Mouse (Mus musculus) embryonic facial prominence, embryonic 12.5 days (tissue): Measurements from ENCODE around the gene Alyref. TPM values are rescaled to one million over a fixed set of nuclear protein-coding genes. Genes with fewer than 3 reads are reported as not detected.
A peak's percentile ranks its signal among the peaks of the same experiment; 100 is the strongest.

ENCODE experiments used
- ATAC-seq: fragments of 200-750 bp; cut with Nextera tagmentation; 2 replicates; pipeline ENCODE4 v1.8.0; 2017; ENCODE audit not compliant: insufficient number of reproducible peaks, insufficient read depth, low FRiP score, low TSS enrichment
- H3K27ac ChIP-seq: fragments of 300-500 bp; sonication (generic); 2 replicates; pipeline ENCODE4 v1.5.1; 2016; ENCODE audit warnings: mild to moderate bottlenecking
- H3K27me3 ChIP-seq: fragments of 300-500 bp; sonication (generic); 2 replicates; pipeline ENCODE4 v1.6.1; 2016; ENCODE audit warnings: mild to moderate bottlenecking, moderate library complexity
- H3K36me3 ChIP-seq: fragments of 300-500 bp; sonication (generic); 2 replicates; pipeline ENCODE4 v1.6.1; 2016; ENCODE audit warnings: mild to moderate bottlenecking
- H3K4me1 ChIP-seq: fragments of 300-500 bp; sonication (generic); 2 replicates; pipeline ENCODE4 v1.6.1; 2016
- H3K4me2 ChIP-seq: fragments of 300-500 bp; sonication (generic); replicated peaks from 2 replicates; pipeline ENCODE4 v1.6.1; 2016; ENCODE audit warnings: mild to moderate bottlenecking, moderate library complexity
- H3K4me3 ChIP-seq: fragments of 300-500 bp; sonication (generic); 2 replicates; pipeline ENCODE4 v1.5.1; 2016; ENCODE audit warnings: mild to moderate bottlenecking
- H3K9ac ChIP-seq: fragments of 300-500 bp; sonication (generic); 2 replicates; pipeline ENCODE4 v1.6.1; 2016; ENCODE audit warnings: mild to moderate bottlenecking, moderate library complexity
- H3K9me3 ChIP-seq: fragments of 300-500 bp; sonication (generic); 2 replicates; pipeline ENCODE4 v1.6.1; 2016; ENCODE audit warnings: mild to moderate bottlenecking, moderate library complexity
- WGBS: fragments of 180-500 bp; shearing (Covaris S2); methylation state at CpG from one replicate; pipeline ENCODE4 v1.1.7; 2016; 5-methylcytosine and 5-hydroxymethylcytosine counted together
- polyA plus RNA-seq: library from polyadenylated mRNA; unstranded; fragments of >200 nt; fragmentation: Nextera tagmentation; extraction: Ambion mirVana; gene quantifications from 2 replicates; pipeline ENCODE4 v1.2.1, GENCODE M21; 2016

The Alyref gene
- polyA plus RNA-seq, 1 experiment from 2014 or later, result 688 TPM

DNA sequence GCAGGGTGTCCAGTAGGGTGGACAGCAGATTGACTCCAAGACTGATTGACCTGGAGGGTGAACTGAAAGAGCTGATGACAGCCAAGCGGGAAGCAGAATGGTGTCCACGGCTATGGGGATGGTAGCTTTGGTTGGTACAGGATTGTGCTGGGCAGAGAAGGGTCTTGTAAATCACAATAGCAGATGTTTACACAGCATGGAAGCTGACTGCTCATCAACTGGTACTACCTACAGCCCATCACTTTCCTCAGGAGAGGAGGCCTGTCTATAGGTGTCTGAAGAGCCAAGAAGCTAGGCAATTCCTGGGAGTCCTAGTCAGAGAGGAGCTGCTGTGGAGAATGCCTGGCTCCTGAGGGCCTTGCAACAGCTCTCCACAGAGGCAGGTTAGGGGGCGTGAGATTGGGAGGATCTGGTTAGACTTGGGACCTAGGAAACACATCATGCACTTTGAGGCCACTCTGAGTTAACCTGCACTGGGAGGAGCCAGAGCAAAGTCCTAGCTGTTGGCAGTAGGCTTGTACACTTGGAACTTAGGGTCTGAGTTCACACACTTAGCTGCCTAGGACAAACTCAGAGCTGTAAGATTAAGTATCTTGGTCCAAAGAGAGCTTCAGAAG, 21.7 kb downstream of the Alyref start:
- peaks cover 32% of the 10 kb centered on the region for H3K4me1 ChIP-seq
- H3K4me3 ChIP-seq, result no peak overlapping the region
- H3K9me3 ChIP-seq, result no peaks in the 10 kb centered on the region
- peaks cover 27% of the 10 kb centered on the region for H3K36me3 ChIP-seq
- no peak overlapping the region for H3K27ac ChIP-seq
- ATAC-seq, result no peak
- no peak overlapping the region for H3K9ac ChIP-seq
- WGBS, result 76% methylated on average over 3 of the region's 3 CpGs
- no peak overlapping the region for H3K4me2 ChIP-seq
- H3K27me3 ChIP-seq, result no peaks in the 10 kb centered on the region

DNA sequence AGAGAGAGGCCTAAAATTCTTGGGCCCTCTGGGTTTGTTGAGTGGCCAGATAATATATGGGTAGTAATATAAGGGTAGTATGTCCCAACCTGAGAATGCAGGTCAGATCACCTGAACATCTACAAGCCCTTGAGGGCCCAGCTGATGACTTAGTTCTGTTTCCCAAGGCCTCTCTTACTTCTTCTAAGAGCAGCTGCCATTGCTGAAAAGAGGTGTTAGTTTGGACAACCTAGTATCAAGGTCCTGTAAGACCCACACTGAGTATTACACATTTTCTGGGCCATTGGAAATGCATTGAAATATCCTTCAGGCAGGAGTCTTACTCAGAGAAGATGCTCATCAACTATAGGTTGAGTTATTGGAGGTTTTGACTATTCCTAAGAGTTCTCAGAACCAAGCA, 22.2 kb downstream of the Alyref start:
- peaks cover 37% of the 10 kb centered on the region for H3K4me1 ChIP-seq

DNA sequence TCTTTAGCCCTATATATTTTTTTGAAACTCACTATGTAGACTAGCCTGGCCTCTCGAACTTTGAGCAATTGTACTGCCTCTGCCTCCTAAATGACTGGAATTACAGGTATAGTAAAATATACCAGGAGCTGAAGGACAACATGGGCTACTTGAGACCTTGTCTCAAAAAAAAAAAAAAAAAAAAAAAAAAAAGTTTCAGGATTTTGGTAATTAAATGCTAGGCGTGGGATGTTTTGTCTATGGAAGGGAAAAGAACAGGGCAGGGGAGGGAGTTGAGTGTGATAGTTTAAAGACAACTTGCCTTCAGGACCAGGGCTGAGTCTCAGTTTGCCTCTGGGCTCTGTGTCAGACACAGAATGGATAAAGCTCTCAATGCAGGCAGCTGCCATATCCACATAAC, 23.1 kb downstream of the Alyref start:
- Histone ChIP-seq H3K4me2 (no peak overlapping the region), H3K27ac (no peak overlapping the region)

More for the DNA sequence above, 22.2 kb downstream of the Alyref start:
- no peak overlapping the region for H3K4me3 ChIP-seq
- no peaks in the 10 kb centered on the region for H3K27me3 ChIP-seq
- peaks cover 33% of the 10 kb centered on the region for H3K36me3 ChIP-seq
- no peaks in the 10 kb centered on the region for H3K9me3 ChIP-seq
- H3K4me2 ChIP-seq, result no peak overlapping the region
- ATAC-seq, result no peak
- no peak overlapping the region for H3K27ac ChIP-seq
- H3K9ac ChIP-seq, result no peak overlapping the region

GRCm38 (mm10) chr11:120574278-120574600, 23.9 kb downstream of the Alyref start:
- no peaks in the 10 kb centered on the region for H3K9me3 ChIP-seq
- peak overlapping the region; percentile 95 for H3K4me2 ChIP-seq
- peaks cover 42% of the 10 kb centered on the region for H3K36me3 ChIP-seq
- H3K27ac ChIP-seq, result no peak overlapping the region
- peak overlapping the region; percentile 88; the same call in 1 of the 2 replicates for H3K9ac ChIP-seq
- 54% methylated on average over 5 of the region's 5 CpGs for WGBS
- no peak for ATAC-seq
- H3K27me3 ChIP-seq, result no peaks in the 10 kb centered on the region
- peaks cover 29% of the 10 kb centered on the region for H3K4me1 ChIP-seq
- H3K4me3 ChIP-seq, result peak overlapping the region; percentile 99

More for the DNA sequence above, 23.1 kb downstream of the Alyref start:
- ATAC-seq, result no peak
- Histone ChIP-seq H3K9ac (no peak overlapping the region), H3K36me3 (peaks cover 42% of the 10 kb centered on the region), H3K9me3 (no peaks in the 10 kb centered on the region), H3K4me1 (peaks cover 37% of the 10 kb centered on the region), H3K27me3 (no peaks in the 10 kb centered on the region), H3K4me3 (no peak overlapping the region)
- 66% methylated on average over 2 of the region's 2 CpGs for WGBS

- H3K4me1 ChIP-seq, result peaks cover 24% of the 10 kb centered on the region
- H3K9ac ChIP-seq, result peak overlapping the region; percentile 88
- no peaks in the 10 kb centered on the region for H3K27me3 ChIP-seq
- H3K36me3 ChIP-seq, result peaks cover 39% of the 10 kb centered on the region
- H3K4me3 ChIP-seq, result peak overlapping the region; percentile 99
- WGBS, result under 1% methylated on average over 23 of the region's 23 CpGs
- no peak for ATAC-seq
- peak overlapping the region; percentile 95 for H3K4me2 ChIP-seq
- H3K9me3 ChIP-seq, result no peaks in the 10 kb centered on the region
- peak overlapping the region; percentile 88 for H3K27ac ChIP-seq
Measured at GRCm38 (mm10) chr11:120573585-120574277, 24.4 kb downstream of the Alyref start.

DNA sequence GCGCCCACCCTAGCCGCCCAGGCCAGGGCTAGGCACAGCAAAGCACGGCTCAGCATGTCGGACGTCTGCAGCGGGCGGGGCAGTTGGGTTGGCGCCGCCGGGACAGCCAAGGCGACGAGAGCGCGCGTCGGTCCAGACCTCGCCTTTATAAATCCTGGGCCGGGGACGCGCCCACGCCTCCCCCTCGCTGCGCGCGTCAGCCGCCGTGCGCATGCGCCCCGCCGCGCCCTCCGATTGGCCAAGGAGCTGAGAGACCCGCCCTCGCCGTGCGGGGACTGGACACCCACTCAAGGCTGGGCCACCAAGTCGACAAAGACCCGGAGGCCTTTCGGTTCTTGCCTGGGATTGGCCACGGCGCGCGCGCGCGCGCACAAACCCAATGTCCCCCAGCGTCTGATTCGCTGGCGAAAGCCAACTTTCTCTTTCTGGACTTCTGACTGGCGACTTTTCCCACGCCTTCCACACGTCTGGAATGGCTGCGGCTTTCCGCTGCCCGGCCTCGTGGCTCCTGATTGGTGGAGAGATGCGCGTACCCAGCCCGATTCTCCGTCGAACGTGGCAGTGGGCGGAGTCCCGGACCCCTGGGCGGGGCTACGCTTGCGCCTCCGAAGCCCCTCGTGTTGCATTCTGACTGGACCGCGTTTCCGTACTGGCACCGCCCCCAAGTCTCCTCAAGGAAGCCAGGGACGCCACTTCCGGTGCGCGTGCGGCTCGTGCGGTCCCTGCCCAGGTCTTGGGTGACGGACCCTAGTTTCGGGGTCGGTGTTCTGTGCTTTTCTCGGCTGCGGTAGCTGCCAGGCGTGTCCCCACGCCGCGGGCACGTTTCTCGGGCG, 25.2 kb downstream of the Alyref start, which contains the start of gene P4hb:
P4hb (minus strand) TSS at position 502 of the 833 bp plus-strand sequence.
- under 1% methylated on average over 88 of the region's 94 CpGs for WGBS

GRCm38 (mm10) chr11:120572417-120572751, 25.8 kb downstream of the Alyref start:
- Histone ChIP-seq H3K4me2 (peak overlapping the region; percentile 95), H3K9ac (peak overlapping the region; percentile 99), H3K27me3 (no peaks in the 10 kb centered on the region), H3K36me3 (peaks cover 39% of the 10 kb centered on the region), H3K27ac (peak overlapping the region; percentile 88), H3K9me3 (no peaks in the 10 kb centered on the region), H3K4me1 (peaks cover 23% of the 10 kb centered on the region), H3K4me3 (peak overlapping the region; percentile 99)
- peak; percentile 12 for ATAC-seq
- 0% methylated on average over 21 of the region's 24 CpGs for WGBS

More for the DNA sequence above, 25.2 kb downstream of the Alyref start, which contains the start of gene P4hb:
- peak within 1 kb of the TSS; percentile 95 for H3K4me2 ChIP-seq
- peak within 1 kb of the TSS; percentile 99 for H3K9ac ChIP-seq
- H3K4me3 ChIP-seq, result peak within 1 kb of the TSS; percentile 99
- peaks cover 39% of the 10 kb centered on the region for H3K36me3 ChIP-seq
- H3K9me3 ChIP-seq, result no peaks in the 10 kb centered on the region
- peak within 1 kb of the TSS; percentile 88 for H3K27ac ChIP-seq
- H3K4me1 ChIP-seq, result peaks cover 23% of the 10 kb centered on the region
- H3K27me3 ChIP-seq, result no peaks in the 10 kb centered on the region
- ATAC-seq, result peak; percentile 97

DNA sequence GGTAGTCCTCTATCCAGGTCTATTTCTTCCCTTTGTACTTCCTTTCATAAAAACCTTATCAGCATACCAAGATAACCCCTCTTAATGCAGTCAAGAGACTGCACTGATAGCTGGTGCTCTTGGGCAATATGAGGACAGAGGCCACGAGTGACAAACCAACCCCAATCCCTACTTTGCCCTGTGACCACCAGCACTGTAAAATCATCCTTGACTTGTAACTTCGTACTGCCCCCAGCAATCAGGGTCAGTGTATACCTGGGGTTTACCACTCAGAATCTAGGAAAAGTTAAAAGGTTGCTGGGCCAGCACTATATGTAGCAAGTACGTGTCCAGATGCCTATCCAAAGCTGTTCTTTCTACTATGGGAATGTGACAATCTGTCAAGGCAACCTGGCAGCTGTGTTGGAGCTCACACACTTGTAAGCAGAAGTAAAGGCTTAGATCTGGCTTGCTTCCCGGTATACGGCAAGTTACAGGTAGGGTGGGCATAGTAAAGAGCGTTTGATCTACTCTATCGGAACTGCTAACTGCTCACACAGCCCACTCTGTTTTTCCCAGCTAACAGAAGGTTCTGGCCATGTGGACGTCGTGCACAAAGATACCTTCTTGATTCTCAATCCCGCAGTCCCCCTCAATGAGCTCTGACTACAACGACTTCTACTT, 26.3 kb downstream of the Alyref start:
- peak overlapping the region; percentile 99 for H3K9ac ChIP-seq
- H3K9me3 ChIP-seq, result no peaks in the 10 kb centered on the region
- H3K36me3 ChIP-seq, result peaks cover 42% of the 10 kb centered on the region
- H3K4me1 ChIP-seq, result peaks cover 23% of the 10 kb centered on the region
- 10% methylated on average over 11 of the region's 11 CpGs for WGBS
- peak overlapping the region; percentile 95 for H3K4me2 ChIP-seq
- H3K27ac ChIP-seq, result peak overlapping the region; percentile 88
- ATAC-seq, result no peak
- peak overlapping the region; percentile 99 for H3K4me3 ChIP-seq
- H3K27me3 ChIP-seq, result no peaks in the 10 kb centered on the region

DNA sequence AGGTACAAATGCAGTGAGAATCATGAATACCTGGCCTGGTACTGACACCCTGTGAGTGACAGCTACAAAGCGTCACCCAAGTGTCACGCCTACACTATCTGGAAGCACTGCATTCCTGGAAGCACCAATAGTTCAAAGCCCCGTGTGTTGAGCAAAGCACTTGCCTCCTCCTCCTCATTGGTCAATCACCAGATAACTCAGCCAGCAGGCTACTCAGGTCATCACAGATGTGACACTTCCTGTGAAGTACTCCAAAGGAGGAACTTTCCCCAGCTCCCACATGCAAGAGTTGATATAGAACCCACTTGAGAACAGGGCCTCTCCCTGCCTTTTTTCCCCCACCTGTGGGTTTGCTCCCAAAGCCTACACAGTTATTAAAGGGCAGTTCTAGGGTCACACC, 27.0 kb downstream of the Alyref start:
- H3K4me1 ChIP-seq, result peaks cover 23% of the 10 kb centered on the region
- peak overlapping the region; percentile 95 for H3K4me2 ChIP-seq
- no peaks in the 10 kb centered on the region for H3K9me3 ChIP-seq
- H3K27me3 ChIP-seq, result no peaks in the 10 kb centered on the region
- WGBS, result 79% methylated on average over 3 of the region's 3 CpGs
- no peak overlapping the region for H3K27ac ChIP-seq
- ATAC-seq, result no peak
- H3K9ac ChIP-seq, result peak overlapping the region; percentile 99
- H3K4me3 ChIP-seq, result peak overlapping the region; percentile 99
- H3K36me3 ChIP-seq, result peaks cover 49% of the 10 kb centered on the region

- Histone ChIP-seq H3K27me3 (no peaks in the 10 kb centered on the region), H3K36me3 (peaks cover 76% of the 10 kb centered on the region), H3K9ac (no peak overlapping the region), H3K4me2 (no peak overlapping the region), H3K4me3 (no peak overlapping the region), H3K4me1 (peaks cover 16% of the 10 kb centered on the region), H3K27ac (no peak overlapping the region), H3K9me3 (no peaks in the 10 kb centered on the region)
- no peak for ATAC-seq
- WGBS, result 93% methylated on average over 6 of the region's 6 CpGs
Measured at GRCm38 (mm10) chr11:120568324-120568723, 29.8 kb downstream of the Alyref start.

- Histone ChIP-seq H3K27ac (no peak overlapping the region), H3K36me3 (peaks cover 93% of the 10 kb centered on the region), H3K27me3 (no peaks in the 10 kb centered on the region), H3K9me3 (no peaks in the 10 kb centered on the region), H3K4me1 (no peaks in the 10 kb centered on the region), H3K4me3 (no peak overlapping the region), H3K4me2 (no peak overlapping the region), H3K9ac (no peak overlapping the region)
- no peak for ATAC-seq
- 90% methylated on average over 9 of the region's 9 CpGs for WGBS
Measured at GRCm38 (mm10) chr11:120565114-120565513, 33.1 kb downstream of the Alyref start.
